9 mouse cellular contexts compared by ENCODE assay signal in the genomic region with DNA sequence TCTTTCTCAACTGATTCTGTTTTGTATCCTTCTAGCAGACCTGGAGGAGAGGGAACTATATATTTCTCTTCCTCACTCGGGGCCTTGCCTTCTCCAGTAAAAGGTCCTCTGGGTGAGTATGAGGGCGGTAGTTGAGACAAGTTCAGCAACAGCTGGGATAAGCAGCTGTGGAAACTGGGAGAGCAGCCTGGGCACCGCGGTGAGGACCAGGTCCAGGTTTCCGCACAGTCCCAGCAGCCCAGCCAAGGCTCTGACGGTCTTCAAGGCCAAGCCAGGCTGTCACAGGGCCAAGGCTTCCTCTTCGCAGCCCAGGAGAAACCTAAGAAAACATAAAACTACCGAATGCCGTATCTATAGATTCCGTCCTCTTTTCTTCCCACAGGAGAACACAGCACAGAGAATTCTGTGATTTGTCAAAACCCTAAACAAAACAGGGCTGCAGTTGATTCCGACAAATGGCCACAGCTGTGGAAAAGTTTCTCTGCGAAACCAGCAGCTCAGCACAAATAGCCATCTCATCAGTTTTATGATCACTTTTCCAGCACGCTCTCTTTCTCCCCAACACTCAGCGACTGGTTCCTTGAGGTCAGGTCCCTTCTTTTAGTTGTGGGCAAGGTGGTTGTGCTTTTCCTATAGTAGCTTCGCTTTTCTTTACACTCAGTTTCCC. TPM values are rescaled to one million over a fixed set of nuclear protein-coding genes. Genes with fewer than 3 reads are reported as not detected.
DNase-seq lines count a peak whose midpoint lies in the region; ATAC-seq and TF ChIP-seq lines count a peak whose summit lies in the region.
"Had no signal": no experiment of that assay in that cellular context is flagged by ENCODE, and none has a peak within 500 bp of the region (broad histone marks: within the 10 kb centered on the region; RNA-seq: fewer than 3 reads in every experiment).

No protein-coding gene starts in this region.

- peaks cover 15% of the 10 kb centered on the region for H3K4me1 ChIP-seq in liver, postnatal 0 days (ENCODE audit: insufficient read depth)
- H3K4me1 ChIP-seq: midbrain, embryonic 12.5 days had no signal

- no peaks in the 10 kb centered on the region for H3K27me3 ChIP-seq in liver, postnatal 0 days (ENCODE audit: insufficient read depth, low read length)
- H3K27me3 ChIP-seq: midbrain, embryonic 12.5 days had no signal

- H3K36me3 ChIP-seq in liver, postnatal 0 days (replicated peaks; ENCODE audit: insufficient read depth, low read length) = no peaks in the 10 kb centered on the region
- H3K36me3 ChIP-seq: midbrain, embryonic 12.5 days had no signal

- intact Hi-C loops in left cerebral cortex, postnatal 14 days (cut with DNase I) = no loop called here

- peak; percentile 60 for DNase-seq in adrenal gland, postnatal 10 days
- no peak for DNase-seq in adrenal gland, adult 8-10 months
- DNase-seq in urinary bladder, postnatal 25 days (ENCODE audit: low spot score) = peak; percentile 23
- DNase-seq in urinary bladder, postnatal 10 days (ENCODE audit: low spot score) = no peak
- DNase-seq in liver, postnatal 0 days = no peak
- no peak for DNase-seq in left cerebral cortex, postnatal 14 days (ENCODE audit: low spot score in 2 of 2)
- DNase-seq in yolk sac, embryonic 10.5 days (ENCODE audit: low spot score) = no peak

- WGBS in liver, postnatal 0 days (ENCODE audit: insufficient replicate concordance) = 79% methylated on average over 15 of the region's 15 CpGs

- H3K27ac ChIP-seq in liver, postnatal 0 days (ENCODE audit: low read depth) = peak overlapping the region; percentile 31
- H3K27ac ChIP-seq: midbrain, embryonic 12.5 days had no signal

- no peak for TF ChIP-seq CTCF in liver, postnatal 0 days (IDR thresholded peaks at IDR 0.05; ENCODE audit: low read depth)

- no peak overlapping the region for H3K4me2 ChIP-seq in liver, postnatal 0 days (ENCODE audit: low read depth, low read length)
- H3K4me2 ChIP-seq: midbrain, embryonic 12.5 days had no signal

- no peak overlapping the region for H3K9ac ChIP-seq in liver, postnatal 0 days (replicated peaks)
- H3K9ac ChIP-seq: midbrain, embryonic 12.5 days had no signal

- H3K4me3 ChIP-seq in liver, postnatal 0 days (ENCODE audit: low read depth, low read length) = no peak overlapping the region
- H3K4me3 ChIP-seq: midbrain, embryonic 12.5 days had no signal

- no peak; the same call in 1 of the 2 replicates for ATAC-seq in liver, postnatal 0 days
- ATAC-seq in CD4-positive, CD25-positive, alpha-beta regulatory T cell, adult 4 months = no peak

- TF ChIP-seq EP300 in liver, postnatal 0 days (IDR thresholded peaks at IDR 0.05; ENCODE audit: low read depth) = no peak

- H3K9me3 ChIP-seq in liver, postnatal 0 days (ENCODE audit: low read length) = no peaks in the 10 kb centered on the region
- H3K9me3 ChIP-seq: midbrain, embryonic 12.5 days had no signal

RNA-seq across cellular contexts. Expression of a gene that starts 55.5 kb away (rescaled TPM):
- total RNA-seq in adrenal gland, postnatal 10 days (2021) = 100 to 1,000 TPM; 107 to 149 TPM
- total RNA-seq in adrenal gland, adult 8-10 months (2022) = 10 to 100 TPM; 33.6 to 49.8 (median 41.0) TPM
- polyA plus RNA-seq in liver, postnatal 0 days (2015; fragmentation: Nextera tagmentation; extraction: Ambion mirVana) = 24.8 and 25.3 TPM in 2 replicates
- 100 to 1,000 TPM; 236 to 278 TPM for total RNA-seq in left cerebral cortex, postnatal 14 days (2021)
- polyA plus RNA-seq in CD4-positive, CD25-positive, alpha-beta regulatory T cell, adult 4 months (2017; shearing (Covaris generic)) = 1 to 10 TPM in 1 of 2 experiments, under 1 TPM in 1; 0.54 to 1.1 TPM

Comparison
In these comparisons a context has a peak if more than half of its experiments do, and no peak if none do; other contexts are left out.
1. DNase-seq: peak in adrenal gland, postnatal 10 days (single experiment) and urinary bladder, postnatal 25 days (single experiment); none in adrenal gland, adult 8-10 months (single experiment), urinary bladder, postnatal 10 days (single experiment), liver, postnatal 0 days (single experiment), left cerebral cortex, postnatal 14 days (0 of 2) and yolk sac, embryonic 10.5 days (single experiment).